23 mouse cellular contexts compared by ENCODE assay signal in genomic region chr11:81738995-81739394, GRCm38 (mm10).
"Had no signal": no experiment of that assay in that cellular context is flagged by ENCODE, and none has a peak within 500 bp of the region (broad histone marks: within the 10 kb centered on the region; RNA-seq: fewer than 3 reads in every experiment).

No protein-coding gene starts in this region.

- ATAC-seq: hindbrain, postnatal 0 days; intestine, embryonic 16.5 days; liver, embryonic 12.5 days had no signal

- H3K27me3 ChIP-seq: heart, embryonic 12.5 days; hindbrain, embryonic 13.5 days; hindbrain, embryonic 15.5 days; liver, embryonic 12.5 days had no signal

- DNase-seq: gastrocnemius, adult 2 months; gastrocnemius, postnatal 10 days; gastrocnemius, postnatal 25 days; heart, adult 18-20 months; heart, postnatal 10 days; heart, postnatal 4 days; kidney, adult 18-20 months; kidney, adult 8-10 months; kidney, postnatal 14 days; kidney, postnatal 36 days; layer of hippocampus, adult 9-11 months; layer of hippocampus, postnatal 36 days; left cerebral cortex, postnatal 4 days had no signal

- H3K4me2 ChIP-seq: heart, embryonic 12.5 days; hindbrain, embryonic 13.5 days; hindbrain, embryonic 15.5 days; limb, embryonic 13.5 days; limb, embryonic 15.5 days; liver, embryonic 12.5 days had no signal

- H3K4me1 ChIP-seq: heart, embryonic 10.5 days; heart, embryonic 12.5 days; liver, embryonic 12.5 days had no signal

- H3K4me3 ChIP-seq: gastrocnemius, adult 2 months; heart, embryonic 10.5 days; heart, embryonic 12.5 days; hindbrain, embryonic 13.5 days; hindbrain, embryonic 15.5 days; limb, embryonic 13.5 days; limb, embryonic 15.5 days; liver, embryonic 12.5 days had no signal

- H3K9ac ChIP-seq: heart, embryonic 12.5 days; hindbrain, embryonic 13.5 days; hindbrain, embryonic 15.5 days; limb, embryonic 13.5 days; limb, embryonic 15.5 days; liver, embryonic 12.5 days; liver, embryonic 14.5 days had no signal

- H3K9me3 ChIP-seq: heart, embryonic 10.5 days; heart, embryonic 12.5 days; hindbrain, embryonic 13.5 days; hindbrain, embryonic 15.5 days; limb, embryonic 13.5 days; limb, embryonic 15.5 days; liver, embryonic 12.5 days had no signal

- H3K36me3 ChIP-seq: heart, embryonic 10.5 days; heart, embryonic 12.5 days; hindbrain, embryonic 13.5 days; hindbrain, embryonic 15.5 days; limb, embryonic 13.5 days; limb, embryonic 15.5 days; liver, embryonic 12.5 days had no signal

- H3K27ac ChIP-seq: gastrocnemius, adult 2 months; heart, embryonic 10.5 days; hindbrain, embryonic 13.5 days; limb, embryonic 13.5 days; limb, embryonic 15.5 days; liver, embryonic 12.5 days; liver, embryonic 14.5 days had no signal
